Mouse (Mus musculus): ENCODE data around the gene Mchr1. TPM values are rescaled to one million over a fixed set of nuclear protein-coding genes. Genes with fewer than 3 reads are reported as not detected.
"Not testable (repeated sequence)": the region's sequence is repeated elsewhere in the genome, so short reads cannot be mapped to it uniquely, and the experiment has no call there.

Mchr1 gene
- under 1 TPM; 0.23 to 0.51 TPM for total RNA-seq (2021)
- long read RNA-seq, experiment 1, partial matches to known transcripts: 0 of 1 reads
- long read RNA-seq, experiment 1, other reads (novel, unspliced or antisense): 0 of 1 reads
- long read RNA-seq, experiment 2, partial matches to known transcripts: 0 of 1 reads
- long read RNA-seq, experiment 2, other reads (novel, unspliced or antisense): 0 of 1 reads

DNA sequence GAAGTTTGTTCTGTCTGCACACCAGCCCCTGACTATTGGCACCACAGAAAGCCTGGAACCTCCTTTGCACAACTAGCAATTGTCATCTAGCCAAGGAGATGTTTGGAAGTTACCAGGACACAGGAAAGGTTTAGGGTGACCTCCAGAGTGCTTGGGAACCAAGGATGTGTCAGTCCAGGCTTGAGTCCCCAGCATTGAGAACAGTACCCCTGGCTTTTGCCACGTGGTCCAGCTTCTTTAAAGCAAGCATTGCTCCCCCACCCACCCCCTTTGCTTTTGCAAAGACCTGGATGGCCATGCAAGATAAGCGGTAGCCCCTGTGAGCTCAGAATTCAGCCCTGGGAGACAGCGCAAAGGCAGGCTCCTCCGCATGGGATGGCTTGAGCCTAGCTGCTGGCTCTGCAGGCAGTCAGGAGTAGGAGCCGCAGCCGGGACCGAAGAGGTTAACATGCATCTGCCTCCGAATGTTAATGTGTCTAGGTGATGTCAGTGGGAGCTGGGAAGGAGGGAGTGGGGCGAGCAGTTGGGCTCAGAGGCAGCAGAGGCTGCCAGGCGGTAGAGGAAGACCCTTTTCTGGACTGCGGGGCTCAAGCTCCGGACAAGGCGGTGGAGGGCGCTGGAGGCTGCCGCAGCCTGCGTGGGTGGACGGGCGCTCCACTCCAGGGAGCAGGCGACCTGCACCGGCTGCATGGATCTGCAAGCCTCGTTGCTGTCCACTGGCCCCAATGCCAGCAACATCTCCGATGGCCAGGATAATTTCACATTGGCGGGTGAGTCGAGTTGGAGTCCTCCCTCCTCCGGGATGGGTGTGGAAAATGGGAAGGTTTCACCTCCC is at the start of gene Mchr1:
Gene Mchr1 (plus strand): TSS at position 414 of the 835 bp plus-strand sequence.
- DNase-seq (ENCODE audit: low spot score in 2 of 2): peak; percentile 48 to 54

GRCm38 (mm10) chr15:81189061-81189460 is 46.2 kb upstream of the Mchr1 start:
- DNase-seq (ENCODE audit: low spot score in 2 of 2): no peak

DNA sequence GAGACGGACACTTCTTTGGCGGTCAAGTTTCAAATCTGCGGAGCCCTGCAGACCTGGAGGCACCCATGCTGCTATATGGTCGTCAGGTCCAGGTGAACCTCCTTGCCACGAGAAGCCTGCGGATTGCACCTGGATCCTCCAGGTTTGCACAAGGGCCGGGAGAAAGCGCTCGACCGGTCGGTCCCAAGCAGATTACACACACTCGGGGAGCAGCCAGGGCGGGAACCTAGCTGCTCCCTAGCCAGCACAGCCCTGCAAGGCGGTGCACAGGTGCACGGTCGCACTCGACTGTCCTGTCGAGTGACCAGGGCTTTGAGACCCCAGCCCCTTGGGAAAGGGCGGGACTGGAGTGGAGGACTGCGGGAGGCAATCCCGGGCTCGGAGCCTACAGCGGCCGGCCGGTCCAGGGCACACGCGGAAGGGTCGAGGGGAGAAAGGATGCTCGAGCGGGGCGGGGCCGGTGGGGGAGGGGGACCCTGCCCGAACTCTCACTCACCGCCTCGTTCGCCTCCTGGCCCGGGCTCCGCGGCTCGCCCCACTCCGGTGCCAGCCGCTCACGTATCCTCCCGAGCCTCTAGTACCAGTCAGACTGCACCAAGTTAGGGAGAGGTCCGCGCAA is 45.2 kb upstream of the Mchr1 start:
- DNase-seq (ENCODE audit: low spot score in 2 of 2): no peak

GRCm38 (mm10) chr15:81190630-81191178 is 44.6 kb upstream of the Mchr1 start, which contains the start of gene Mrtfa:
Mrtfa (minus strand) TSS chr15:81190757.
- DNase-seq (ENCODE audit: low spot score in 2 of 2): peak; percentile 98 to 99

- DNase-seq (ENCODE audit: low spot score in 2 of 2): no peak
Observed at GRCm38 (mm10) chr15:81191303-81191702, 44.0 kb upstream of the Mchr1 start.

DNA sequence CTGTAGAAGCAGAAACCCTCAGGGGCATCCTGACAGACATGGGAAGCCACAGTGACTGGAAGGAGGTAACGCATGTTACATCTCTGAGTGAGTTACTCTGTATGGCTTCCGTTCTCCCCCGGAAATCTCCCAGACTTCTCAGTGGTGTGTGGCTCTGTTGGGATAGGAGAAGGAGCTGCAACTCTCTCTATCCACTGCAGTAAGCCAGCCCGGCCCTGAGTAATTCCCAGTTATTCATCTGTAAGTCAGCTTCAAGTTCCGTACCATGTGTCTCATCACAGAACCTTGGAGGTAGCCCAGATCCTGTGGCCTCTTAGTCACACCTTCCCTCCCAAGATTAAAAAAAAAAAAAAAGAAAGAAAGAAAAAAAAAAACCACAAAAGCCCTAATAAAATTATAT is 43.0 kb upstream of the Mchr1 start:
- DNase-seq (ENCODE audit: low spot score in 2 of 2): no peak

DNA sequence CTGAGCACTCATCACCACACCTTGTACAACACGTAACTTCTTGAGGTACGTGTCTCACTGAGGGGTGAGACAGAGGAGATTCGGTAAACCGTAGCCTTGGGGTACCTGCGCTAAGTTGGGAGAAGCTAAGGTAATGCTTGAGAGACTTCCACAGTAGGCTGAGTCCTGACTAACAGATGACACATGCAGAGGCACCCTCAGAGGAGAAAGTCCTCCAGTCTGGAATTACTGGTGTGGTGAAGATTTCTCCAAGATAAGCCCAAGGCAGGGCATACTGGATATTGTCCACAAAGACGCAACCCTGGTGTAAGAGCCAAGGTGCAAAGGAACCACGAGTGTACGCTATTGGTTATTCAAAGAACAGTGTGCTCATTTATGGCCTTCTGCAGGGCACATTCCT is 42.4 kb upstream of the Mchr1 start:
- DNase-seq (ENCODE audit: low spot score in 2 of 2): no peak

- no peak for DNase-seq (ENCODE audit: low spot score in 2 of 2)
Observed at GRCm38 (mm10) chr15:81194791-81195190, 40.5 kb upstream of the Mchr1 start.

- DNase-seq (ENCODE audit: low spot score in 2 of 2): no peak
Observed at GRCm38 (mm10) chr15:81195447-81195846, 39.9 kb upstream of the Mchr1 start.

GRCm38 (mm10) chr15:81197197-81197596 is 38.1 kb upstream of the Mchr1 start:
- no peak for DNase-seq (ENCODE audit: low spot score in 2 of 2)

- no peak for DNase-seq (ENCODE audit: low spot score in 2 of 2)
Observed at GRCm38 (mm10) chr15:81198447-81198846, 36.9 kb upstream of the Mchr1 start.

DNA sequence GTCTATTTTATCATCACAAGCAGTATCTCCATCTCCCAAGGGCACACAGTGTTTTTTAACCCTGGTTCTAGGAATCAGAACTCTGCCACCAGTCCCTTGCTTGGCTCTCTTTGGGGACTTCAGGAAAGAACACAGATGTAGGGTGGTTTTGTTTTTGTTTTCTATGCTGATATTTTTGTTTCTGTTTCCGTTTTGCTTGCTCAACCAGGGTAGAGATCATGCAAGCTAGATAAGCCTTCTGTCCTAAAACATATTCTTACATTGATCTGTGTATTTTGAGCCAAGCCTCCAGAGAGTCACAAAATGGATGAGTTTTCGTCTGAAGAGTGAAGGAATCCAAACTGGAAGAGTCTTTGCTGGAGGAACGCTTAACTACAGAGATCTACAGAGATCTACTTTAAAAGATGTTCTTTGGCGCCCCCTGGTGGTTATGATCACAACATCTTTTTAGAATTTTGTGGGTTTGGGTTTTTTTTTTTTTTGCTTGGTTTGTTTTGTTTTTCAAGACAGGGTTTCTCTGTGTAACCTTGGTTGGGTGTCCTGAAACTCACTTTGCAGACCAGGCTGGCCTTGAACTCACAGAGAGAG is 35.8 kb upstream of the Mchr1 start:
- peak; percentile 68 to 72 for DNase-seq (ENCODE audit: low spot score in 2 of 2)

GRCm38 (mm10) chr15:81202462-81202861 is 32.8 kb upstream of the Mchr1 start:
- no peak for DNase-seq (ENCODE audit: low spot score in 2 of 2)

DNA sequence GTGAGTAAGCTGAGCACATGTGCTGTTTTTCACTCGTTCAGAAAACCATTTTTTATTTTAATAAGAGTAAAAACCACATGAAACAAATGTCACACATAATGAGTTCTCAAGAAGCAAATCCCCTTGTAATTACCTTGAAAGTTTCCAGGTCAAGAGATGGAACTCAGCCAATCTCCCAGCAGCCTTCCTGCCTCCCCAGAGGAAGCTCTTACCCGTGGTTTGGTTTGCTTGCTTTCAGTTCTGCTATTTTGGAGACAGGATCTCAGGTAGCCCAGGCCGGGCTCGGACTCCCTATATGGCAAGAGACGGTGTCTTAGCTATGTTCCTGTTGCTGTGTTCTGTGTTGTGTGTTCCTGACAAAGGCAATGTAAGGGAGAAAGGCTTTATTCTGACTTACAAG is 24.8 kb upstream of the Mchr1 start:
- no peak for DNase-seq (ENCODE audit: low spot score in 2 of 2)

DNA sequence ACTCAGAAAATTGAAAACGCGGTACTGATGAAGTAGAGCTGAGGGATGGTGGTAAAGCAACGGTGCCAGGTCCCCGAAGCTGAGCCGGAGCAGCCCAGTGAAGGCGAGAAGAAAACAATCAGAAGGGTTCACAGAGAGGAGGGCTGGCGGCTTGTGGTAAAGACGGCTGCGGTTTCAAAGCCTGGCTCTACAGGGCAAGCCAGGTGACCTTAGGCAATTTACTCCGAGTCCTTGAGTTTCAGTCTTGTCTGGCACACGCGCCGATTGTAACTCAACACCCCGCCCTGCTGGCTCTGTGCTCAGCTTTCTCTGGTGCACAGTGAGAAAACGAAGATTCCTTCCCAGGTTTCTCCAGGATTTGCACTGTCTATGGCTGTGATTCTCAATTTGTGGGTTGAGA is 22.3 kb upstream of the Mchr1 start:
- no peak for DNase-seq (ENCODE audit: low spot score in 2 of 2)

DNA sequence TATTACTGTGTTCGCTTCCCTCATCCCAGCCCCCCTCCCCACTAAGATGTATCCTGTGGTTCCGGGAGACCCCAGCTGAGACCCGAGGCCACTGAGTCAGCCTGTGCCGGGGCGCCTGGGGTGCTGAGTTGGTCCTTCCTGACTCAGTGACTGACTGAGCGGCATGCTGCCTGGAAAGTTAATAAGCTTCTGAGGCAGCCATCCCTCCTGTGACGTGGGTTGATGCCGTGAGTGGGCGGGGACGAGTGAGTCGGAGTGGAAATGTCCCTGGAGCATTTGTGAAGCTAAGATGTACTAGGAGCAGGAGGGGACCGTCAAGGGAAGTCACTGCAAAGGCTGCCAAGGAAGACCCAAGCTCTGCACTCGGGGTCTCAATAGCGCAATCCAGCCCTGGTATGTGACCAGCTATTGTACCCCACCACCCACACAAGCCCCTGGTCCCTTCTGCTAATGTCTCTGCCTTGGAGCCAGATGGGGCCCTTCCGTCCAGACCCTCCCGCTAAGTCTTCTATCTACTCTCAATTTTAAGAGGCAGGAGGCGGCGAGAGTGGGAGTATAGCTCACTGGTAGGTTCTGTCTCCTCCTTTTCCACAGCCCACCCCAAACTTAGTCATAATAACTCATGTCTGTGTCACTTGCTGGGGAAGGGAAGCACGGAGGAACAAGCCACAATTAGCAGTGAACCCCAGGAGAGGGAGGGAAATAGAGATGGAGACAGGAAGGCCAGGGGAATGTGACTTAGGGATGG is 18.2 kb upstream of the Mchr1 start:
- DNase-seq (ENCODE audit: low spot score in 2 of 2): no peak

GRCm38 (mm10) chr15:81219054-81219453 is 16.2 kb upstream of the Mchr1 start:
- no peak for DNase-seq (ENCODE audit: low spot score in 2 of 2)

- not testable (repeated sequence) for DNase-seq (ENCODE audit: low spot score in 2 of 2)
Observed at GRCm38 (mm10) chr15:81220051-81220450, 15.2 kb upstream of the Mchr1 start.

DNA sequence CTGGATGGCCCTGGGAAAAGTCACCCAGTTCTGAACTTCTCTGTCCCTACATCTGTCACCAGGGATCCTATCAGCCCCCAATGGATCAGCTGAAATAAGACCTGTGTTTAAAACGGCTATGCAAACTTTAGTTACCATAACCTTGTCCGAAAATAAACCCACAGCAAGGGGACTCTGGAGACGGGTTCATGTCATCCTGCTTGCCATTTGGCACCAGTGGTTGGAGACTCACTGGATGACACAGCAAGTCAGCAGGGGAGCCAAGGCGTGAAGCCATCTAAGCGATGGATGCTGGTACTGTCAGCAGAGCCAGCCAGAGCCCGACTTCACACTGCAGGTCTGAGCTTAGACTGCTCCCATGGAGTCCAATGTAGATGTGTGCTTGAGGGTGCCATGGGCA is 13.9 kb upstream of the Mchr1 start:
- DNase-seq (ENCODE audit: low spot score in 2 of 2): no peak

DNA sequence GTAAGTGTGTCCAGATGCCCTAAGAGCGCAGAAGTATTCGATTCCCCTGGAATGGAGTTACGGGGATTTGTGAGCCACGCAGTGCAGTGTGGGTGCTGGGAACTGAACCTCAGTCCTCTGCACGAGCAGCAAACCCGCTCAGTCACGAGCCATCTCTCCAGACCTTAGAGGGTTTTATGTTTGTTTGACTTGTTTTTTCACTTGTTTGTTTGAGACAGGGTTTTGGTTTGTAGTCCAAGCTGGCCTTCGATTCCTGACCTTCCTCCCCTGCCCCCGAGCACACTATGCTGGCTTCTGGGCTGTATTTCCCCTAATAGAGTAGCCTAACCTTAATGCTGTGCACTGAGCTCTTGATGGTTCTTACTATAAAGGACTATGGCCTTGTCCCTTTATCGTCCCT is 10.3 kb upstream of the Mchr1 start:
- DNase-seq (ENCODE audit: low spot score in 2 of 2): no peak

- DNase-seq (ENCODE audit: low spot score in 2 of 2): no peak
Observed at GRCm38 (mm10) chr15:81225732-81226131, 9.6 kb upstream of the Mchr1 start.

Data from adrenal gland, adult 18-20 months (tissue).